Mouse (Mus musculus): Measurements from ENCODE around the gene Slbp. TPM values are rescaled to one million over a fixed set of nuclear protein-coding genes. Genes with fewer than 3 reads are reported as not detected.

Slbp gene
- polyA plus RNA-seq, 1 experiment from 2014 or later, result 238 TPM

DNA sequence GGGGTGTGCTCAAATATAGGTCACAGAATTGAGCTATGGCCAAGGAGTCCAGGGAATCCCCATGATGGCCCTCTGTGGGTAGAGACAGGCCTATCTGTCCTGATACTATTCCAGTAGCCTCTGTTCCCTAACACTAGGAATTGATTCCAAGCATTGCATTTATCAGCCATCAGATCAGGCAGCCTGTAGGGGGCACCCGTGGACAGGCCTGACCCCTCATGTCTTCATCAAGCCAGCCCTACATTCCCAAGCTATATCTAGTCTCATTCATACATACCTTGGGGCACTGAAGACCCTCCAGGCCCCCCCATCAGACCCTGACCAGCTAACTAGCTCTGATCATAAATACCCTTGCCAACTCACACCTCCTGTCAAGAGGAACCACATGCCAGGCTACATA, 23.6 kb upstream of the Slbp start:
- Histone ChIP-seq H3K36me3 (peaks cover 27% of the 10 kb centered on the region), H3K27me3 (no peaks in the 10 kb centered on the region), H3K4me1 (0 out of 2 replicates have a peak, but pooled peaks cover 4% of the 10 kb centered on the region), H3K4me3 (replicated peaks) (no peak overlapping the region), H3K4me2 (no peak overlapping the region), H3K9ac (no peak overlapping the region), H3K9me3 (replicated peaks) (no peaks in the 10 kb centered on the region), H3K27ac (no peak overlapping the region)
- WGBS, result 0% methylated on average over 1 of the region's 1 CpGs
- peak; percentile 54; the same call in 1 of the 2 replicates for ATAC-seq (replicated peaks; ENCODE audit: low FRiP score)

DNA sequence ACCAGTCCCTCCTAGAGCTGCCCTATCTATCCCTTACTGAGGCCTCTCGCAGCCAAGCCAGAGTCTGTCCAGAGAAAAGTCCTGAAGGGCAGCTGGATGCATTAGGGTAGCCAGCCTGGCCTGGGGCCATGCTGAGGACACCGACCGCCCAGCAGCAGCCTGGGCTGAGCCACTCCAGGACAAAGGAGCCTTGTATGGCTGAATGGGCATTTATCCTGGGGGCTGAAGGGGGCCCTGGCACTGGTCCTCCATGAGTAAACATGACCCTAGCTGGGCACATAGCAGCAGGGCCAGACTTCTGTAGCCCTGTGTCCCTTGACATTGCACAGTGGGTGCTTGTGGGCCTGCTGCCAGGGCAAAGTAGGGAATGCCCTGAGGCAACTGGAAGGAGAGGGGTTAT, 22.1 kb upstream of the Slbp start:
- Histone ChIP-seq H3K4me2 (no peak overlapping the region), H3K4me1 (0 out of 2 replicates have a peak, but pooled peaks cover 4% of the 10 kb centered on the region), H3K36me3 (peaks cover 42% of the 10 kb centered on the region), H3K27ac (no peak overlapping the region), H3K9me3 (replicated peaks) (no peaks in the 10 kb centered on the region), H3K9ac (no peak overlapping the region), H3K4me3 (replicated peaks) (no peak overlapping the region), H3K27me3 (no peaks in the 10 kb centered on the region)
- ATAC-seq (replicated peaks; ENCODE audit: low FRiP score), result no peak
- 80% methylated on average over 3 of the region's 3 CpGs for WGBS

GRCm38 (mm10) chr5:33671659-33672058, 19.3 kb upstream of the Slbp start:
- Histone ChIP-seq H3K4me2 (no peak overlapping the region), H3K9me3 (replicated peaks) (no peaks in the 10 kb centered on the region), H3K36me3 (peaks cover 70% of the 10 kb centered on the region), H3K27ac (no peak overlapping the region), H3K27me3 (no peaks in the 10 kb centered on the region), H3K4me3 (replicated peaks) (no peak overlapping the region), H3K4me1 (0 out of 2 replicates have a peak, but pooled peaks cover 4% of the 10 kb centered on the region), H3K9ac (no peak overlapping the region)
- ATAC-seq (replicated peaks; ENCODE audit: low FRiP score), result no peak
- WGBS, result 75% methylated on average over 5 of the region's 5 CpGs

DNA sequence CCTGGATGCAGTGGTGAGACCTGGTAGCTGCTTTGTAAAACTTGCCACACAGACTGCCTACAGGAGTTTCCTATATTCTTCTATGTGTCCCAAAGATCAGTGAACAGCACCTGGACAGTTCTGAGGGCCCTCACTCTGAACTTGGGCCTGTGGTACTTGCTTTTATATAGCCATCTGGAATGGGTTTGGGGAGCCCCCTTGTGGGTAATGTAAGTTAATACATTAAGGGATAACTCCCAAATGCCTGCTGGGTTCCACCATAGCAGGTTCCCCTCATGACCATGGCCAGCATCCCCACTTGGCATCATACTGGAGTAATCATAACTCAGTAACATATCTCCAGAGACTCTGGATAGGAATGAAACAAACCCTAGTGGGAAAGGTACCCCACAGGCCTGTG, 15.8 kb upstream of the Slbp start:
- ATAC-seq (replicated peaks; ENCODE audit: low FRiP score), result no peak
- Histone ChIP-seq H3K9me3 (replicated peaks) (no peaks in the 10 kb centered on the region), H3K9ac (no peak overlapping the region), H3K27ac (no peak overlapping the region), H3K4me3 (replicated peaks) (no peak overlapping the region), H3K27me3 (no peaks in the 10 kb centered on the region), H3K4me2 (no peak overlapping the region), H3K36me3 (peaks cover 96% of the 10 kb centered on the region), H3K4me1 (no peaks in the 10 kb centered on the region)

GRCm38 (mm10) chr5:33658664-33659050, 6.3 kb upstream of the Slbp start:
- H3K27me3 ChIP-seq, result no peaks in the 10 kb centered on the region
- H3K4me2 ChIP-seq, result peak overlapping the region; percentile 73
- ATAC-seq (replicated peaks; ENCODE audit: low FRiP score), result peak; percentile 3
- peaks cover 42% of the 10 kb centered on the region for H3K4me1 ChIP-seq
- H3K9ac ChIP-seq, result peak overlapping the region; percentile 83
- H3K4me3 ChIP-seq (replicated peaks), result peak overlapping the region; percentile 84
- H3K36me3 ChIP-seq, result peaks cover 58% of the 10 kb centered on the region
- H3K9me3 ChIP-seq (replicated peaks), result no peaks in the 10 kb centered on the region
- 0% methylated on average over 26 of the region's 26 CpGs for WGBS
- peak overlapping the region; percentile 99 for H3K27ac ChIP-seq

- ATAC-seq (replicated peaks; ENCODE audit: low FRiP score), result peak; percentile 96
- Histone ChIP-seq H3K9ac (peak within 1 kb of the TSS; percentile 83), H3K36me3 (peaks cover 59% of the 10 kb centered on the region), H3K9me3 (replicated peaks) (no peaks in the 10 kb centered on the region), H3K4me1 (peaks cover 47% of the 10 kb centered on the region), H3K4me2 (peak within 1 kb of the TSS; percentile 73), H3K27ac (peak within 1 kb of the TSS; percentile 99), H3K4me3 (replicated peaks) (peak within 1 kb of the TSS; percentile 84), H3K27me3 (no peaks in the 10 kb centered on the region)
- under 1% methylated on average over 60 of the region's 60 CpGs for WGBS
Observed at GRCm38 (mm10) chr5:33657787-33658663, 5.7 kb upstream of the Slbp start, which contains the start of the genes Tacc3 and Tmem129. TSS of gene Tacc3 (plus strand) at chr5:33658128. TSS of gene Tmem129 (minus strand) at chr5:33658416.

- peaks cover 53% of the 10 kb centered on the region for H3K36me3 ChIP-seq
- H3K27me3 ChIP-seq, result no peaks in the 10 kb centered on the region
- peak; percentile 41 for ATAC-seq (replicated peaks; ENCODE audit: low FRiP score)
- H3K4me1 ChIP-seq, result peaks cover 51% of the 10 kb centered on the region
- no peaks in the 10 kb centered on the region for H3K9me3 ChIP-seq (replicated peaks)
- WGBS, result under 1% methylated on average over 32 of the region's 32 CpGs
- H3K27ac ChIP-seq, result peak overlapping the region; percentile 99
- H3K9ac ChIP-seq, result peak overlapping the region; percentile 79
- peak overlapping the region; percentile 84 for H3K4me3 ChIP-seq (replicated peaks)
- H3K4me2 ChIP-seq, result peak overlapping the region; percentile 73
Observed at GRCm38 (mm10) chr5:33657251-33657786, 4.9 kb upstream of the Slbp start.

- Histone ChIP-seq H3K27me3 (no peaks in the 10 kb centered on the region), H3K4me1 (peaks cover 51% of the 10 kb centered on the region), H3K9ac (peak overlapping the region; percentile 79), H3K9me3 (replicated peaks) (no peaks in the 10 kb centered on the region), H3K36me3 (peaks cover 47% of the 10 kb centered on the region), H3K4me3 (replicated peaks) (peak overlapping the region; percentile 84), H3K27ac (peak overlapping the region; percentile 99), H3K4me2 (peak overlapping the region; percentile 73)
- 24% methylated on average over 1 of the region's 1 CpGs for WGBS
- no peak for ATAC-seq (replicated peaks; ENCODE audit: low FRiP score)
Observed at GRCm38 (mm10) chr5:33656739-33657138, 4.4 kb upstream of the Slbp start.

- peaks cover 58% of the 10 kb centered on the region for H3K4me1 ChIP-seq
- no peaks in the 10 kb centered on the region for H3K9me3 ChIP-seq (replicated peaks)
- WGBS, result 83% methylated on average over 10 of the region's 10 CpGs
- peaks cover 37% of the 10 kb centered on the region for H3K36me3 ChIP-seq
- H3K27me3 ChIP-seq, result no peaks in the 10 kb centered on the region
- H3K4me2 ChIP-seq, result no peak overlapping the region
- no peak for ATAC-seq (replicated peaks; ENCODE audit: low FRiP score)
- H3K27ac ChIP-seq, result no peak overlapping the region
- H3K9ac ChIP-seq, result no peak overlapping the region
- no peak overlapping the region for H3K4me3 ChIP-seq (replicated peaks)
Observed at GRCm38 (mm10) chr5:33655251-33655840, 3.0 kb upstream of the Slbp start.

- no peak overlapping the region for H3K4me2 ChIP-seq
- WGBS, result 97% methylated on average over 13 of the region's 13 CpGs
- ATAC-seq (replicated peaks; ENCODE audit: low FRiP score), result no peak
Observed at GRCm38 (mm10) chr5:33654424-33654823, 2.0 kb upstream of the Slbp start.

DNA sequence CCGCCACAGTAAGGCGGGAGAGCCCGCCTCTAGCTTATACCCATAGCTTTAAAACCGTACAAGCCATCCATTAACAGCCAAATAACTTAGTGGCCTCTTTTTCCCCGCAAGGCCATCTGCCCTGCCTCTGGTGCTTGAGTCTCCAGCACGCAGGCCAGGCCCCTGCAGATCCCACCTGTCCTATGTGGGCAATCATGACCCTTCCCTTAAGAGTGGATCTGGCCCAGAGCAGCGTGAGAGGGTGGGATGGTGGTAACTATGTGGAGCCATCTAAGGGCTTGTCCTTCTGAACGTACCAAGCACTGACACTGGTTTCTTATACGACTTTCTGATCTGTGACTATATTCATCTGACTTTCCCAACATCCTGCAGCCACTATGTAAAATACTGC, 404 bp upstream of the Slbp start:
- Histone ChIP-seq H3K4me2 (peak overlapping the region; percentile 68), H3K9me3 (replicated peaks) (no peaks in the 10 kb centered on the region), H3K27ac (peak overlapping the region; percentile 99), H3K4me3 (replicated peaks) (peak overlapping the region; percentile 83), H3K9ac (peak overlapping the region; percentile 51), H3K4me1 (peaks cover 52% of the 10 kb centered on the region), H3K27me3 (no peaks in the 10 kb centered on the region), H3K36me3 (peaks cover 57% of the 10 kb centered on the region)
- ATAC-seq (replicated peaks; ENCODE audit: low FRiP score), result peak; percentile 7; the same call in 1 of the 2 replicates
- WGBS, result 4% methylated on average over 9 of the region's 9 CpGs

More at GRCm38 (mm10) chr5:33654424-33654823, 2.0 kb upstream of the Slbp start:
- Histone ChIP-seq H3K27me3 (no peaks in the 10 kb centered on the region), H3K9me3 (replicated peaks) (no peaks in the 10 kb centered on the region), H3K4me1 (peaks cover 57% of the 10 kb centered on the region), H3K27ac (no peak overlapping the region), H3K4me3 (replicated peaks) (no peak overlapping the region), H3K9ac (no peak overlapping the region), H3K36me3 (peaks cover 42% of the 10 kb centered on the region)

DNA sequence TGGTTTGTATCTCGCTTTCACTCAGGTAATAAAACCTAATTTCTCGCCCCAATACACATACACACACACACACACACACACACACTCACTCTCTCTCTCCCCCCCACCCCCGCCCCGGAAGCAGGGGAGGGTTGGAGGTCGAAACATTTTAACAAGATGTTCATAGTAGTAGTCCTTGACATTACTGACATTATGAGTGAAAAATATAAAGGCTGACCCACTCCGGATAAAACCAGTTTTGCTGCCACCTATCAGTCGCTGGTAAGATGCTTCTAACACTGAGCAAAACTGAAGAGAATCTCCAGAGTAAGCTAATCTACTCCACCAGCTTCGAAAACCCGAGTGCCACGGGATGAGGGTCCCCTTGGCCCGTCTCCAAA, 843 bp downstream of the Slbp start:
- Histone ChIP-seq H3K36me3 (peaks cover 69% of the 10 kb centered on the region), H3K4me3 (replicated peaks) (peak overlapping the region; percentile 83), H3K9me3 (replicated peaks) (no peaks in the 10 kb centered on the region), H3K4me1 (peaks cover 46% of the 10 kb centered on the region), H3K4me2 (peak overlapping the region; percentile 68), H3K27ac (peak overlapping the region; percentile 99), H3K27me3 (no peaks in the 10 kb centered on the region), H3K9ac (peak overlapping the region; percentile 79)
- WGBS, result under 1% methylated on average over 11 of the region's 11 CpGs
- no peak for ATAC-seq (replicated peaks; ENCODE audit: low FRiP score)
